Mouse (Mus musculus): ENCODE results near the gene Fes. TPM values are rescaled to one million over a fixed set of nuclear protein-coding genes. Genes with fewer than 3 reads are reported as not detected.

Fes gene
- total RNA-seq, 2 experiments from 2014 or later = 19.9 to 21.7 TPM

Other genes with a start within 250 kb of the Fes start
- 10 to 100 TPM; 14.7 to 16.6 TPM for gene Sema4b, start 201.1 kb downstream of the Fes start, total RNA-seq (2021)
- 10 to 100 TPM; 27.8 to 28.1 TPM for gene Cib1, start 155.1 kb downstream of the Fes start, total RNA-seq (2021)
- gene Gdpgp1, start 155.1 kb downstream of the Fes start, total RNA-seq (2021) = 1 to 10 TPM; 2.2 to 2.4 TPM
- under 1 TPM; 0.45 to 0.74 TPM for gene Ttll13, start 141.6 kb downstream of the Fes start, total RNA-seq (2021)
- gene Ngrn, start 126.7 kb downstream of the Fes start, total RNA-seq (2021) = 10 to 100 TPM; 24.0 to 27.5 TPM
- gene Vps33b, start 118.3 kb downstream of the Fes start, total RNA-seq (2021) = 10 to 100 TPM in 1 of 2 experiments, 1 to 10 TPM in 1; 7.7 to 10.9 TPM
- 10 to 100 TPM; 40.0 to 43.7 TPM for gene Prc1, start 93.5 kb downstream of the Fes start, total RNA-seq (2021)
- gene Rccd1, start 63.5 kb downstream of the Fes start, total RNA-seq (2021) = 10 to 100 TPM in 1 of 2 experiments, 1 to 10 TPM in 1; 7.1 to 10.1 TPM
- gene Unc45a, start 46.9 kb downstream of the Fes start, total RNA-seq (2021) = 10 to 100 TPM; 17.9 to 18.9 TPM
- 10 to 100 TPM; 33.1 to 35.5 TPM for gene Hddc3, start 44.8 kb downstream of the Fes start, total RNA-seq (2021)
- 10 to 100 TPM; 70.5 to 72.0 TPM for gene Man2a2, start 16.6 kb downstream of the Fes start, total RNA-seq (2021)
- gene Furin, start 17.5 kb upstream of the Fes start, total RNA-seq (2021) = 100 to 1,000 TPM; 119 to 139 TPM
- 1 to 10 TPM; 5.6 to 7.5 TPM for gene Blm, start 147.2 kb upstream of the Fes start, total RNA-seq (2021)

Measured in heart, postnatal 10 days (tissue).